Mouse (Mus musculus): ENCODE data around the gene Abca5.

Abca5 gene

DNA sequence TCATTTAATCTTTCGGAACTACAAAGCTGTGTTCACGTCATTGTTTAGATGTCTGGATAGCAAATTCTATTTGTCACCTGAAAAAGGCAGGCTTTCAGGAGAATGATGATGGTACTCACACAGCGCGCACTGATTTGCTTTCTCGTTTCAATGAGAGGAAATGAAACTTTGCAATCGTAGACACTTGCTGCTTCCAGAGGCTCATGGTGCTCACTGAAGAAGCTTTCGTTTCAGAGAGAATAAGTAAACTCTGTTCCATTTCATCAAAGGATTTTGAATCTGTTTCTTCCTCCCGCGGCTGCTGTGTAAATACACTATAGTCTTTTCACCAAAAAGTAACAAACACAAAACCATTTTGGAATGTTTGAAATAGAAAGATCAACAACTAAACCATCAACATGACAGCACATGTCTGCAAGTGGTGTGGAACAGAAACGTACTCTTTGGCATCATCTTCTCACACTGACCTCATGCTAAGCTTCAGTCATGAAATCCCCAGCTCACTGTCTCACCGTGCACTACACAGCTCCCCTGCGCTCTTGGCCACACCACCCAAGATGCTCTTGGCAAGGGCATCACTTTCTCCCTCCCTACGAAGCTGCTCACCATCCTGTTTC, 39.5 kb downstream of the Abca5 start:
- DNase-seq: no peak

- no peak for DNase-seq
Measured at GRCm38 (mm10) chr11:110290586-110290985, 46.9 kb downstream of the Abca5 start.

- DNase-seq: no peak
Measured at GRCm38 (mm10) chr11:110288423-110288822, 49.1 kb downstream of the Abca5 start.

DNA sequence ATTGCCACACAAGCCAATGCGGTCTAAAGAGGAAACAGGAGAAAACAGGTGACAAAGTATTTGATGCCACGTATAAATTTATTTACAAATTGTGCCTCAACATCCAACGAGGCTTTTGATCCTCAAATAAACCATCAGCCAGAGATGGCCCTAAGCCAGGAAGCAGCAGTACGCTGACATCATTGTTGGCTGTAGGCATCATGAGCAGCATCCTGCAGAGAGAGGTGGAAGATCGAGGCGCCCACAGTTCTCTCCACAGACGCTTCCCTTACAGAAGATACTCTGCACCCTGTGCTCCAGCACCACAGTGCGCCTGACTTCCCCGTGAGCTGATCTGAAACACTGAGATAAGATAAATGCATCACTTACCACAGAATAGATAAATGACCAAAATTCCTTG, 49.8 kb downstream of the Abca5 start:
- no peak for DNase-seq

DNA sequence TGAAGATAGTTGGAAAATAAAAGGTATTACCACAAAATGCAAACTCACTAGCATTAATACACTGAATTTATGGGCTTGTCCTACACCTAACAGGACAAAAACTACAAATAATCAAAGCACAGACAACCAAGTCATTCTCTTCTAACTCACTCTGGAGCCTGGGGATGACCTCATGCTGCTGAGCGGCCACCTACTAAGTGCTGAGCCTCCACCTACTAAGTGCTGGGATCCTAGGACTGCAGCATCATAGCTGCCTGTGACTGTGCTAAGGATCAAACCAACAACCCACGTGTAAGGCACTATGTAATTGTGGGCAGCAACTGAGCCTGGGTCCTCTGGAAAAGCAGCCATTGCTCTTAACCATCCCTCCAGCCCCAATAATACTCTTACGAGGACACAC, 51.2 kb downstream of the Abca5 start:
- DNase-seq: no peak

GRCm38 (mm10) chr11:110284849-110285248, 52.7 kb downstream of the Abca5 start:
- no peak for DNase-seq

GRCm38 (mm10) chr11:110284185-110284787, 53.2 kb downstream of the Abca5 start:
- DNase-seq: no peak

- no peak for DNase-seq
Measured at GRCm38 (mm10) chr11:110274794-110275193, 62.7 kb downstream of the Abca5 start.

GRCm38 (mm10) chr11:110271745-110272144, 65.8 kb downstream of the Abca5 start:
- peak; percentile 48 for DNase-seq

DNA sequence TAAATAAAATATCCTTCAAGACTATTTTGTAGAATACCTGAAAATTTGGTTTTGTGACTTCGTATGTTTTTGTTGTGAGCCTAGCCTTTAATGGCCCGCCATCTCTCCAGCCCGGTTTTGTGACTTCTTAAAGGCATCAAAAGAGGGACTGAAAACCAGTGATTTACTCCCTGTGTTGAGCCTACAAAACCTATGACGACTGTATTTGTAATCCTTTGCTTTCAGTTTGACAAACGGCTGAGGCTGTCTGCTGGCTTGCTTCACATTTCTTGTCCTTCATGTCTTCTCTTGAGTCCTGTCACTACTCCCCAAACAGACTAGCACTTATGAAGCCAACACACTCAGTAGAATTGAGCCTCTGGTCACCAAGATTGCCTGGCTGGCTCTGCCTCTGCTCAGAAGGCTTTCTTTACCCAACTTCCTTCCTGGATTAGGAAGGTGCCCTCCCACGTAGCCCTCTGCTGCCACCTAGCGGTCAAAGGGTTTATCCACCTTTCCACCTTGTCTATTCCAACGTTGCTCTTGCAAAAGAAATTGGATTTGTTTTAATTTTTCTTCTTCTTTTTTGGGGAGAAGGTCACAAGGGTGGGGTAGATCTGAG, 69.2 kb downstream of the Abca5 start:
- DNase-seq: peak; percentile 87

DNA sequence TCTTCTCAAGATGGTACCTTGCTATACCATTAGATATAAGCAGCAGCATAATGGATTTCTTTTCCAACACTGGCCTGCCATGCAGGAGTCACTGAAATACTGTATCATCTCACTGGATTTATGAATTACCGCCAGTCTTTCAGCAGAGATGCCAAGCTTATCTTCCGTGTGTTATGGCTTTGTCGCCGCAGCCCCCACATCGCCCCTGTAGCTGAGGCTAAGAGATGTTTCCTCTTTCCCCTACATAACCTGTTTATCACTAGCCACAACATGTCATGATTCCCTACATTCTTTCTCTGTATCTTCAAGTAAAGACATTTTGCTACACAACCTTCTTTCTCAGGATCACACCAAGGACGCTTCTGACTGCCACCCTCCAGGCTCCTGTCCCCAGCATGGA, 70.3 kb downstream of the Abca5 start:
- DNase-seq: no peak

DNA sequence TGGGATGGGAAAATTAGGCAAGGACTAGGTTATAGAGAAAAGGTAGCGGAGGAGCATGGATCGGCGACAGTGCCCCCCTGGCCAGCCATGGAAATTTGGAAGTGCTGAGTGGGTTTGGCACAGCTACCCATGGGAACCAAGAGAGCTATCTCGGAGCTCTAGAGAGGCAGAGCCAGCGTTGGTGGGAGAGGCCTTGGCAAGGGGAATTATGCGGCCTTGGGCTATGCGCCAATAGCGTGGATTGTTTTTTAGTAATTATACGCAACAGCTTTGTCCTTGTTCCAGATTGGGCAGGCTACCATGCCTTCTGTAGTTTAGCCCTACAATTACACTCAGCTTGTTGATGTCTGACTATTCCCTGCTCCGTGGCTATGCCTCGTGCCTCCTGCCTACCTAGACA, 70.8 kb downstream of the Abca5 start:
- no peak for DNase-seq

- DNase-seq: no peak
Measured at GRCm38 (mm10) chr11:110261867-110262266, 75.6 kb downstream of the Abca5 start.

DNA sequence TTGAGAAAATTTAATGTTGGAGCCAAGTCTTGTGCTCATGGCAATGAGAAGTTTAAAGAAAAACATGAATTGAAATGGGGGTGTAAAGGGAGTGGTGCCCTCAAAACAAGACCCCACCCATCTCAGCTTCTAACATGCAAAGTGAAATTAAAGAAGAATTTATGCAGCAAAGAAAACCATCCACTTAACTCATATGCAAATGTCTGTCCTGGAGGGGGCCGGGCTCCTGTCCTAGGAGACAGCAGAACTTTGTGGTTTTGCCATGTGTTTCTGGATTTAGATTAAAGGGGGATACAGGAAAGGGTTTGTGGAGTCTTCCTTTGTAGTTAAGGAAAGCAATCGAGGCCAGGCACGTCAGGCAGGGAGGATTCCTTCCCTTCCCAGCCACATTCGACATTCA, 79.6 kb downstream of the Abca5 start:
- DNase-seq: no peak

- DNase-seq: no peak
Measured at GRCm38 (mm10) chr11:110257061-110257460, 80.5 kb downstream of the Abca5 start.

- no peak for DNase-seq
Measured at GRCm38 (mm10) chr11:110252256-110252655, 85.3 kb downstream of the Abca5 start.

DNA sequence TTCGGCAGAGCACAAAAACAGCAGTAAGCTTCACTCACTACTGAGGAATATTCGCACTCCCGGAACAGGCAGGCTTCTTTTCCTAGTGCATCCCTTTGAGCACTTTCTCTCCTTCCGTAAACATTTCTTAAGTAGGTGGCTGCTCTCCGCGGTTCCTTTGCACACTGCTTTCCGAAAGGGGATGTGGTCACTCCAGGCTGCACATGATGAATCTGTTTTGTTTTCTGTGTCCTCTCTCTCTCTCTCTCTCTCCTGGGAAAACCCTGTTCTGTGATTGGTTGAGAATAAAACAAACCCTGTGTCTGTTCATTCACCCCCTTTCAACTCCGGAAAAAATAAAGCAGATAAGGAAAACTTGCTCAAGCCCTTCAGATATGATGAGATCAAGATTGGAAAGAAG, 86.0 kb downstream of the Abca5 start, which contains the start of gene Abca6:
Gene Abca6, minus strand, starts transcription at position 243 of the 400 bp plus-strand sequence.
- peak; percentile 9 for DNase-seq

DNA sequence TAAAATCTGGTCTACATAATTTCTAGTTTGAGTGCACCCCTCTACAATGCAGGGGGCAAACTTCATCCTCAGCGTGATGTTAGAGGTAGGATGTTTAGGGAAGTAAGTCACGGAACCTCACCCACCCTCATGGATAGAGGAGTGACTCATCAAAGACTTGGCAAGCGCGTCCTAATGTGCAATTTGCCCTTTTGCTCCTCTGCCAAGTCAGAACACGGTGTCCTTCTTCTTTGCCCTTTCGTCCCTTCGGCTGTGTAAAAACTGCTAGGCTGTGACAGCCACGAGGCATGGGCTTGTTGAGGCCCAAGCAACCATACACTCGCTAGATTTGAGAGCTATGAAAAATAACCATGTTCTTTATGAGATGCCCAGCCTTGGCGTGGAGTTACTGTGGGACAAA, 92.8 kb downstream of the Abca5 start:
- no peak for DNase-seq

DNA sequence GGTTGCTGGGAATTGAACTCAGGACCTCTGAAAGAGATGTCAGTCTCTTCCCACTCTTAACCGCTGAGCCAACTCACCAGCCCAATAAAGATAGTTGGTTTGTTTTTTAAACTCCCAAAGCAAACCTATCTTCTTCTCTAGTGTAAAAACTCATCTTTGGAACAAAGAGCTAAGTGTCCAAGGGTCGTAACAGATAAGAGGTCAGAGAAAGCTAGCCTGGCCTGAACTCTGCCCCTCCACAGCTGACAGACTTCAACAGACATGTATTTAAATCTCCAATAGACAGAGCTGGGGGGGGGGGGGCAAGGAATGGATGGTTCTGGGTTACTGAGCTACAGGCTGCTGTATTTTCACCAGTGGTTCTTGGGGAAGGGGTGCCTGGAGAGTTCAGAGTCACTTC, 100.0 kb downstream of the Abca5 start:
- DNase-seq: no peak

GRCm38 (mm10) chr11:110232975-110233374, 104.5 kb downstream of the Abca5 start:
- DNase-seq: no peak

Data from thymus, postnatal 25 days (tissue).